Mouse (Mus musculus): ENCODE data around the gene Mcm2. TPM values are rescaled to one million over a fixed set of nuclear protein-coding genes. Genes with fewer than 3 reads are reported as not detected.

Mcm2 gene
- polyA plus RNA-seq, 1 experiment from 2014 or later = 119 TPM

DNA sequence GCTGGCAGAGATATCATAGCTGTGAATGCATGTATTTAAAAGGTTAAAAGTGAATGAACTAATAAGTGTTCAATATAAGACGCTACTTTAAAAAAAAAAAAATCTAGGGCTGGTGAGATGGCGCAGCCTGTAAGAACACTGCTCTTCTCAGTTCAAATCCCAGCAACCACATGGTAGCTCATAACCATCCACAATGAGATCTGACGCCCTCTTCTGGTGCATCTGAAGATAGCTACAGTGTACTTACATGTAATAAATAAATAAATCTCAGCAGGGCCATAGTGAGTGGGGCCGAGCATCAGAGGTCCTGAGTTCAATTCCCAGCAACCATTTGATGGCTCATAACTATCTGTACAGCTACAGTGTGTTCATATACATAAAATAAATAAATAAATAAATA is 19.1 kb downstream of the Mcm2 start:
- no peak overlapping the region for H3K9ac ChIP-seq (ENCODE audit: low read depth, low read length)
- ATAC-seq (replicated peaks; ENCODE audit: insufficient number of reproducible peaks, low FRiP score, low TSS enrichment) = no peak
- H3K4me3 ChIP-seq (ENCODE audit: low read depth, low read length) = no peak overlapping the region
- H3K4me1 ChIP-seq (ENCODE audit: control insufficient read depth, insufficient read depth, low read length) = no peaks in the 10 kb centered on the region
- peaks cover 9% of the 10 kb centered on the region for H3K27me3 ChIP-seq (ENCODE audit: control insufficient read depth, insufficient read depth, low read length)
- H3K4me2 ChIP-seq = no peak overlapping the region
- peaks cover 6% of the 10 kb centered on the region; the same call in 1 of the 2 replicates for H3K36me3 ChIP-seq (ENCODE audit: control insufficient read depth, insufficient read depth, low read length)
- H3K27ac ChIP-seq (ENCODE audit: low read depth, low read length) = no peak overlapping the region
- WGBS (ENCODE audit: insufficient replicate concordance) = 70% methylated on average over 4 of the region's 4 CpGs
- no peaks in the 10 kb centered on the region; the same call in 1 of the 2 replicates for H3K9me3 ChIP-seq (replicated peaks; ENCODE audit: control insufficient read depth, low read length)

DNA sequence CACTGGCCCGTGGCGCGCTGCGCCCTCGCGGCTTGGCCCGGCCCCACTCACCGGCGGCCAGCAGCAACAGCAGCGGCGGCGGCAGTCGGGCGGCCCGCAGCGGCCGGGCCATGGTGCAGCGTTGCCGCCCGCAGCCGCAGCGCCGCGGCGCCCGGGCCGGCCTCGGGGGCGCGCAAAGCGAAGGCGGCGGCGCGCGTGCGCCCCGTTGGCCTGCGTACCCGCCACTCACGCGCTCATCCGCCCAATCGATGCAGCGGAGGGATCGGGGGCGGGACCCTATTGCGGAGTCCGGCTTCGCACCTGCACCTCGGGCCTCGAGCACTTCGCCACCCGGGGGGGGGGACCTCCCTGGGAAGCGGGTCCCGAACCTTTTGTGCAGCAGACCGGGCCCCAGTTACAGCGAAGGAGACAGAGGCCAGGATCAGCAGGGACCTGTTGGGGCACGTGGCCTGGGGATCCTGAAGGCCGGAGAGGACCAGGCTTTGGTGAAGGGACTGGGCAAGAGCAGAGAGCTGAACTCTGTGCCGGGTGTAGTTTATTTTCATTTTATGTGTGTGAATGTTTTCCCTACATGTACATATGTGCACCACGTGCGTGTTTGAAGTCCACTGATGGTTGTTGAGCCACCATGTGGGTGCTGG is 23.6 kb downstream of the Mcm2 start, which contains the start of gene Podxl2:
Gene Podxl2 (minus strand): TSS at position 177 of the 641 bp plus-strand sequence.
- Histone ChIP-seq H3K36me3 (ENCODE audit: control insufficient read depth, insufficient read depth, low read length) (no peaks in the 10 kb centered on the region), H3K4me2 (peak within 1 kb of the TSS; percentile 99), H3K9ac (ENCODE audit: low read depth, low read length) (peak within 1 kb of the TSS; percentile 76), H3K27ac (ENCODE audit: low read depth, low read length) (no peak within 1 kb of the TSS), H3K4me1 (ENCODE audit: control insufficient read depth, insufficient read depth, low read length) (peaks cover 5% of the 10 kb centered on the region; the same call in 1 of the 2 replicates), H3K9me3 (replicated peaks; ENCODE audit: control insufficient read depth, low read length) (no peaks in the 10 kb centered on the region; the same call in 1 of the 2 replicates), H3K27me3 (ENCODE audit: control insufficient read depth, insufficient read depth, low read length) (peaks cover 28% of the 10 kb centered on the region), H3K4me3 (ENCODE audit: low read depth, low read length) (peak within 1 kb of the TSS; percentile 72)
- peak; percentile 76 for ATAC-seq (replicated peaks; ENCODE audit: insufficient number of reproducible peaks, low FRiP score, low TSS enrichment)
- 6% methylated on average over 63 of the region's 63 CpGs for WGBS (ENCODE audit: insufficient replicate concordance)

DNA sequence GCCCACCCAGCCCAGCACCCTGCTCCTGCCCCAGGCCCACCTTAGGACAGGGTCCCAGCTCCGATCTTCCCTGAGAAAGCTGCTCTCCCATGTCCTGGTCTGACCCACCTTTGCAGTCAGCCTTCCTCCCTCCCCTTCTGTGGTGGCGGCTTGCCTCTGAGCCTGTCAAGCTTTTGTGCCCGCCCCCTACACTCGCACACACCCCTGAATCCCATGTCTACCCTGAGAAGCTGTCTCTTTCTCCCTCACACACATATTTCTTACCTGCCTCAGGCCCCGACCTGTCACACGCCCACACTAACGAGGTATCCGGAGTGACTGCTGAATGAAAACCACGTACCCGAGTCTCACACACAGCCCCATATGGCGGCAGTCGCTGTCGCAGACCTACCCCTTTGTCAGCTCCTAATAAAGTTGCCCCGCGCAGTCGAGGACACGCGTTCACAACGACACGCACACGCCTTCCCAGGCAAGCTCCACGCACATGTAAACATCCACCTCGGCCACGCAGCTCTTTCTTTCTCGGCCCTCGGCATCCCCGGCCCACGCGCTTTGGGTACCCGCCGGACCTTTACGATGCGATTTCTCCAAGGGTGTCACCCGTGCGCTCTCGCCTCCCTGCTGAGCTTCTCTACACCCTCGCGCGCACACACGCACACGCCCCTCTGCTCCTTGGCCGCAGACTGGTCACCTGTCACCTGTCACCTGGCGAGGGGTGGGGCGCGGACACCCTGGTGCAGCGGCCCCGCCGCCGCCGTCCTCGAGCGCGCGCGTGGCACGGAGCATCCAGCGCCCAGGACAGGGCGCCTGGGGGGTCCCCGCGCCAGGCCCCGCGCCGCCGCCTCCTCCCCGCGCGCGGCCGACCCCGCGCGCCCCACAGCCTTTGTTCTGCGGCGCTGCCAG is 24.4 kb downstream of the Mcm2 start:
- Histone ChIP-seq H3K4me2 (peak overlapping the region; percentile 99), H3K36me3 (ENCODE audit: control insufficient read depth, insufficient read depth, low read length) (no peaks in the 10 kb centered on the region), H3K9me3 (replicated peaks; ENCODE audit: control insufficient read depth, low read length) (no peaks in the 10 kb centered on the region; the same call in 1 of the 2 replicates), H3K27ac (ENCODE audit: low read depth, low read length) (no peak overlapping the region), H3K4me1 (ENCODE audit: control insufficient read depth, insufficient read depth, low read length) (peaks cover 5% of the 10 kb centered on the region; the same call in 1 of the 2 replicates), H3K4me3 (ENCODE audit: low read depth, low read length) (peak overlapping the region; percentile 72), H3K9ac (ENCODE audit: low read depth, low read length) (peak overlapping the region; percentile 76), H3K27me3 (ENCODE audit: control insufficient read depth, insufficient read depth, low read length) (peaks cover 28% of the 10 kb centered on the region)
- 3% methylated on average over 74 of the region's 74 CpGs for WGBS (ENCODE audit: insufficient replicate concordance)
- 0 out of 2 replicates have a peak, but pooled peaks have one; percentile 4 for ATAC-seq (replicated peaks; ENCODE audit: insufficient number of reproducible peaks, low FRiP score, low TSS enrichment)

DNA sequence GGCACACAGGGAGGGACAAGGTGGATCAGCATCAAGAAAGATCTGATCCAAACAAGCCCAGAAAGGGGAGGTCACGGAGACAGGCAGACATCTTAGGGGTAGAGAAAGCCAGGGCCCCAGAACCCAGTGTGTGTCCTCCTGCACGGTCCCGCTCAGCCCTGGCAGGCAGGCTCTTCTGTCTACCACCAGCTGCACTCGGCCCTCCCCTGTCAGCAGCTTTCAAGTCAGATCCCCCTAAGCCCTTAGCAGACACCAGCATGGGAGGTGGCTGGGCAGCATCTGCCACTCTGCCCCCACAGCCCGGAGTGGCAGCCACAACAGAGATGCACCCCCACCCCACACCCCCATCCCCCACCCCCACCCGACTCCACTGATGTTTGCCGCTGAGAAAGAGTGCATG is 25.8 kb downstream of the Mcm2 start:
- Histone ChIP-seq H3K36me3 (ENCODE audit: control insufficient read depth, insufficient read depth, low read length) (no peaks in the 10 kb centered on the region), H3K9me3 (replicated peaks; ENCODE audit: control insufficient read depth, low read length) (no peaks in the 10 kb centered on the region; the same call in 1 of the 2 replicates), H3K4me2 (no peak overlapping the region), H3K9ac (ENCODE audit: low read depth, low read length) (no peak overlapping the region), H3K4me3 (ENCODE audit: low read depth, low read length) (no peak overlapping the region), H3K27me3 (ENCODE audit: control insufficient read depth, insufficient read depth, low read length) (peaks cover 28% of the 10 kb centered on the region), H3K27ac (ENCODE audit: low read depth, low read length) (no peak overlapping the region), H3K4me1 (ENCODE audit: control insufficient read depth, insufficient read depth, low read length) (peaks cover 5% of the 10 kb centered on the region; the same call in 1 of the 2 replicates)
- WGBS (ENCODE audit: insufficient replicate concordance) = 20% methylated on average over 7 of the region's 7 CpGs
- ATAC-seq (replicated peaks; ENCODE audit: insufficient number of reproducible peaks, low FRiP score, low TSS enrichment) = no peak

DNA sequence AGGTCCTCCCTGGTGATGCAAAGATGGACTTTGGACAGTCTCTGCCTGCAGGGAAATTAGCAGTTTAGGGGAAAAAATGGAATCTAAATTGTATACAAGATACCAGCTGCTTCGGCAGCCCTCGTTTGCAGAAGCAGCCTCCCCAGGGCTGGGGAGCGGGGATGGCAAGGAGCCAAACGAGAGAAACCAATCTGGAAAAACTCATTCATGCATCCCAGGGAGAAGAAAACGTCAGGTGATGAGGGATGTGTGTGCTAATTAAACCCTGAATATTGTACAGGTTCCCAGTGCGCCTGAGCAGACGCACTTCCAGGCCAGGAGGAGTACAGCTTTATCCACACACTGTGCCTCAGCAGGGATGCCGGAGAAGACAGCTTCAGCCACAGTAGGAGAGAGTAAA is 27.0 kb downstream of the Mcm2 start:
- WGBS (ENCODE audit: insufficient replicate concordance) = 55% methylated on average over 8 of the region's 8 CpGs
- Histone ChIP-seq H3K4me2 (no peak overlapping the region), H3K4me1 (ENCODE audit: control insufficient read depth, insufficient read depth, low read length) (peaks cover 5% of the 10 kb centered on the region; the same call in 1 of the 2 replicates), H3K4me3 (ENCODE audit: low read depth, low read length) (no peak overlapping the region), H3K9me3 (replicated peaks; ENCODE audit: control insufficient read depth, low read length) (no peaks in the 10 kb centered on the region; the same call in 1 of the 2 replicates), H3K27me3 (ENCODE audit: control insufficient read depth, insufficient read depth, low read length) (peaks cover 28% of the 10 kb centered on the region), H3K27ac (ENCODE audit: low read depth, low read length) (no peak overlapping the region), H3K36me3 (ENCODE audit: control insufficient read depth, insufficient read depth, low read length) (no peaks in the 10 kb centered on the region), H3K9ac (ENCODE audit: low read depth, low read length) (no peak overlapping the region)
- ATAC-seq (replicated peaks; ENCODE audit: insufficient number of reproducible peaks, low FRiP score, low TSS enrichment) = no peak

DNA sequence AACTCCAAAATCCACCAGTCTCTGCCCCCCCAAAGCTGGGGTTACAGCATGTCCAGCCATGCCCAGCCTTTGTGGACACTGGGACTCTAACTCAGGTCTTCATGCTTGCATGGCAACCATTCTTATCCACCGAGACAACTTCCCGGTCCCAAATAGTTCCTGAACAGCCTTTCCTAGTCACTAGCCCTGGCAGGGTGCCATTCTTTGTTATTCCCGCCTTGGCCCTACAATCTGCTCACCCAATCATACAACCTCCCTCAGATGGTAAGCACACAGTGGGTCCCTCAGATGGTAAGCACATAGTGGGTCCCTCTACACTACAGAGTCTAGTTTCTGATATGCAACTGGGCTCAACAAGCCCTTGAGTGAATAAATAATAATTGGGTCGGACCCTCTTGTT is 28.0 kb downstream of the Mcm2 start:
- Histone ChIP-seq H3K4me1 (ENCODE audit: control insufficient read depth, insufficient read depth, low read length) (peaks cover 5% of the 10 kb centered on the region; the same call in 1 of the 2 replicates), H3K27ac (ENCODE audit: low read depth, low read length) (no peak overlapping the region), H3K27me3 (ENCODE audit: control insufficient read depth, insufficient read depth, low read length) (peaks cover 29% of the 10 kb centered on the region), H3K9me3 (replicated peaks; ENCODE audit: control insufficient read depth, low read length) (no peaks in the 10 kb centered on the region; the same call in 1 of the 2 replicates), H3K4me3 (ENCODE audit: low read depth, low read length) (no peak overlapping the region), H3K9ac (ENCODE audit: low read depth, low read length) (no peak overlapping the region), H3K4me2 (no peak overlapping the region), H3K36me3 (ENCODE audit: control insufficient read depth, insufficient read depth, low read length) (no peaks in the 10 kb centered on the region)
- WGBS (ENCODE audit: insufficient replicate concordance) = 70% methylated on average over 4 of the region's 4 CpGs
- no peak for ATAC-seq (replicated peaks; ENCODE audit: insufficient number of reproducible peaks, low FRiP score, low TSS enrichment)

DNA sequence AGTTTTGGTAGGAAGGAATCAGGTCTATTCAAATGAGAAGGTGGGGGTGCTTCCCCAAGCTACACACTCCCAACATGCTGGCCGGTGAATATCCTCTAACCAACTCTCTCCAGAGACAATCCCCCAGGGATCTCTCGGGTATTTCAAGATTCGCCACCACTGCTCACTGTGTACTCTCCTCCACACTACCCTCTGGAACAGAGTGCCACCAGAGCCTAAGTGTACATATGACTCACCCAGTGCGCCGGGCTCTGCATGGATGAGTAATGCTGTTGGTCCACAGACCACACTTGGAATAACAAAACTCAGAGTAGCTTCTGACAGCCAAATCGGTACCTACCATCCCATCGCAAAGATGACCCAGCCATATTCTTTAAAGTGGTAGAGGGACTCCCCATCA is 29.1 kb downstream of the Mcm2 start:
- H3K36me3 ChIP-seq (ENCODE audit: control insufficient read depth, insufficient read depth, low read length) = no peaks in the 10 kb centered on the region
- no peak overlapping the region for H3K4me2 ChIP-seq
- peaks cover 5% of the 10 kb centered on the region; the same call in 1 of the 2 replicates for H3K4me1 ChIP-seq (ENCODE audit: control insufficient read depth, insufficient read depth, low read length)
- H3K9me3 ChIP-seq (replicated peaks; ENCODE audit: control insufficient read depth, low read length) = no peaks in the 10 kb centered on the region
- no peak overlapping the region for H3K27ac ChIP-seq (ENCODE audit: low read depth, low read length)
- no peak for ATAC-seq (replicated peaks; ENCODE audit: insufficient number of reproducible peaks, low FRiP score, low TSS enrichment)
- H3K4me3 ChIP-seq (ENCODE audit: low read depth, low read length) = no peak overlapping the region
- H3K9ac ChIP-seq (ENCODE audit: low read depth, low read length) = no peak overlapping the region
- 80% methylated on average over 7 of the region's 7 CpGs for WGBS (ENCODE audit: insufficient replicate concordance)
- H3K27me3 ChIP-seq (ENCODE audit: control insufficient read depth, insufficient read depth, low read length) = peaks cover 21% of the 10 kb centered on the region

DNA sequence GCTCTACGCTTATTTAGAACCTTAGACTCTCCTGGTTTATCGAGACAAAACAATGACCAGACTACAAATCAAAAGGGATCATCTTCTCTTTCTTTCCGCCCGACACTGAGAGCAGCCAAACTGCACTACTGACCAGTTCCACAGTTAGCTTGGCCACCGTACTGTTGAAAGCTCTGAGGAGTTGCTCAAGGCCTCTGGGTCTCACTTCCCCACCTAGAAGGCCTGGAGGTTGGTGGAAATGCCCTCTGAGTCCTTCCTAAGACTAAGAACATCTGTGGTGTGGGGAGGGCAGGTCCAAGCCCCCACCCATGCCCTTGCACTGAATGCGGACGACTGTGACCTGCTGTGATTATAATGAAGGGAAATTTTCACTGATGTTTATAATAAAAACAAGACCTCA is 32.9 kb downstream of the Mcm2 start:
- WGBS (ENCODE audit: insufficient replicate concordance) = 77% methylated on average over 7 of the region's 7 CpGs
- Histone ChIP-seq H3K27ac (ENCODE audit: low read depth, low read length) (no peak overlapping the region), H3K9ac (ENCODE audit: low read depth, low read length) (no peak overlapping the region), H3K27me3 (ENCODE audit: control insufficient read depth, insufficient read depth, low read length) (0 out of 2 replicates have a peak, but pooled peaks cover 3% of the 10 kb centered on the region), H3K4me3 (ENCODE audit: low read depth, low read length) (no peak overlapping the region), H3K9me3 (replicated peaks; ENCODE audit: control insufficient read depth, low read length) (peaks cover 2% of the 10 kb centered on the region; the same call in 1 of the 2 replicates), H3K4me1 (ENCODE audit: control insufficient read depth, insufficient read depth, low read length) (no peaks in the 10 kb centered on the region), H3K4me2 (no peak overlapping the region), H3K36me3 (ENCODE audit: control insufficient read depth, insufficient read depth, low read length) (peaks cover 7% of the 10 kb centered on the region; the same call in 1 of the 2 replicates)
- ATAC-seq (replicated peaks; ENCODE audit: insufficient number of reproducible peaks, low FRiP score, low TSS enrichment) = no peak
